Mouse (Mus musculus): Measurements from ENCODE around the gene Sfxn2.

Gene Sfxn2

DNA sequence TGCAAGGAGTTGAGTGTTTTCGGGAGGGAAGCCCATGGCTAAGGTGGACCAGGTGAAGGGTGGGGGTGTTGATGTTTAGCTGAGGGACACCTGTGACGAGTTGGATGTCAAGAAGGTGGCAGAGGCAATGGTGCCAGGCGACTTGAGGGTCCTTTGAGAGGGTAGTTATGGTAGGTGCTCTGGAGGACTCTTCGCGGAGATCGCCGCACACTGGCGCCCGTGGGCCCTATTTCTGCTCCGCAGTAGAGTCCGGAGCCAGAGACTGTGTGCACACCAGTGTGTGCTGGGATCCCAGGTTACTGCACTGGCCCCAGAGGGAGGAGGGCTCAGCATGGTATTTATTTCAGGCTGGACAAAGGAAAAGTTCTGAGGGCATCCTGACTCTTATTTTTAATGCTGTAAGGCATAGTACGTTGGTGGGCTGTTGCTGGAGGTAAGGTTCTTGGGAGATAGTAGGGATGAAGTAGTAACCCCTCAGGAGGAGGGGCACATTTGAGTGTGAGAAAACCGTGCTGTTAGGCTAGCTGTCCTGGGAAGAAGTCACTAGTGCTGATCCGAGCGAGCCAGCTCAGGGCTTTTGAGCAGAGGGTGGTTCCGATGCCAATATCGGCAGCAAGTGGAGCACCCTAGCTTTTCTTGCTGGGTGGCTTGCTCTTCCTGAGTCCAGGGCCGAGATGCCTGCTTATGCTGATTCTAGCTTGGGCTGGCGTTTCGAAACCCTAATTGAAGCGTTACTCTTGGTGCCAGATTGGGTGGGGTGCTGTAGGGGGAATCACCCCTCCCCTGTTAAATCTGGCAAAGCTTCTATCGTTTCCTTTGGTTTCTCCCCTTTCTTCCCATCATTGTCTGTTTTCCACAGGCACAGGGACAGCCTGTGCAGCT lies 26.5 kb downstream of the Sfxn2 start:
- peak; percentile 29 to 54 for DNase-seq

DNA sequence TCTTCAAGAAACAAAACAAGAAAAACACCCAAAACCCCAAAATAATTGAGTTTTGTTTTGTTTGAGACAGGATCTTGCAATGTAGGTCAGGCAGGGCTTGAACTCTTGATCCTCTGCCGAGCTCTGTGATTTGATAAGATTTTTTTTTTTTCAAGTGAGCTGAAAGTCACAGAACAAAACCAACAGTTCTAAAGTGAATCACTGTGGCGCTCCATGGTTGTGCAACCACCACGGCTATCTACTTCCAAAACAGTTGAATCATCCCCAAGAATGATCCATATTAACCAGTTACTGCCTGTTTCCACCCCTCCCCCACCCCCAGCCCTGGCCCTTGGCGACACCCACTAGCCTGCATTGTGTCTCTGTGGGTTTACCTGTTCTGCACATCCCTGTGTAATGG lies 27.2 kb downstream of the Sfxn2 start:
- peak in 1 of 2 experiments; percentile 35 for DNase-seq

- DNase-seq: peak; percentile 48 to 86
Observed at GRCm38 (mm10) chr19:46601491-46601890, 28.3 kb downstream of the Sfxn2 start.

GRCm38 (mm10) chr19:46602406-46602805 lies 29.2 kb downstream of the Sfxn2 start:
- DNase-seq: no peak

GRCm38 (mm10) chr19:46606718-46607117 lies 33.6 kb downstream of the Sfxn2 start:
- no peak for DNase-seq

DNA sequence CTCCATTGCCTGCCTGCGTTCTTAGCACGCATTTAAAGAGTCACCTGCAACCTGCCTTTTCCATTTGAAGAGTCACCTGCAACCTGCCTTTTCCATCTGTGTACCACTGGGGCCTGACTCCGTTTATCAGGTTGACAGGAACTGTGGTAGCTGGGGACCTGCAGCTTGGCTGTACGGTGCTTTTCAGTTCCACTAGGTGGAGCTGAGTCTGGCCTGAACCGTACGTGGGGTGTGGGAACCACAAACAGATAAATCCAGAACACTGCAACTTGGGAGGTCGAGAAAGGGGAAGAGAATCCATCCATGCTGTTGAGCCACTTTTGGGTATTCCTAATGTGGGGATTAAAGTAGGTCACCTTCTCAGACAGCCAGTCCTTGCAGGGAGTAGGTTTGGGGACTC lies 34.3 kb downstream of the Sfxn2 start:
- DNase-seq: peak; percentile 42 to 62

DNA sequence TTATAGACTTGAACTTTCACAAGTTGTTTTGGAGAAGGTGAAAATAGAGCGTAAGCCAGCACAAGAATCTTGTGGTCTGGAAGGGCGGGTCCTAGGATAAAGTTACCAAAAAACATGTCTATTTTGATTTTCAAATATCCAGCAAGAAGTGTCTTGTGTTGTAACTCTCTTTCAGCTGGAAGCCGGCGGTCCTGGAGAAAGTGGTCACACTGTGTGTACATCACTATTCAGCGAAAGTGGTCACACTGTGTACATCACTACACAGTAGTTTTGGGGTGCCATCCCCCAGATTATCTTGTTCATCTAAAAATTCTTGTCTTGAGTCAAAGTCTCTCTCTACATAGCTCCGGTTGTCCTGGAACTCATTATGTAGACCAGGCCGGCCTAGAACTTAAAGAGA lies 35.0 kb downstream of the Sfxn2 start:
- no peak for DNase-seq

- DNase-seq: no peak
Observed at GRCm38 (mm10) chr19:46616378-46616777, 43.2 kb downstream of the Sfxn2 start.

DNA sequence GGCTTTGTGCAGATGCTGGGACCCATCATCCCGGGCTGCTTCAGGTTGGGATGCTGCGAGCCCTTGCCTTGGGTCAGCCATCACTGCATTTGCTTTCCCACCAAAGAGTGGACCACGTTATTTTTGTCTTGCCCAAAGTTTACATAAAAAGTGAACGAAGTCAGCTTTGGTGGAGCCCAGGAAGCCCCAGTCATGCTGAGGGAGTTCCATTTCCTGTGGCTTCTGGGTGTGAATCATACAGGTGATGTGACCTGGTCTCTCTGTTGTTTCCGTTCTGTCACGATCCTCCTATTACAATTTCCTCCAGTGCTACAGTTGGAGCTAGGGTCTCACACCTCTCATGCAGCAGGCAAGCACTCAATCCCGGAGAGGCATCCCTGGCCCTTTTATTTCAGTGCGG lies 44.2 kb downstream of the Sfxn2 start:
- no peak for DNase-seq

GRCm38 (mm10) chr19:46618322-46618721 lies 45.2 kb downstream of the Sfxn2 start:
- no peak for DNase-seq

- peak in 1 of 2 experiments; percentile 51 for DNase-seq
Observed at GRCm38 (mm10) chr19:46619001-46619400, 45.8 kb downstream of the Sfxn2 start.

DNA sequence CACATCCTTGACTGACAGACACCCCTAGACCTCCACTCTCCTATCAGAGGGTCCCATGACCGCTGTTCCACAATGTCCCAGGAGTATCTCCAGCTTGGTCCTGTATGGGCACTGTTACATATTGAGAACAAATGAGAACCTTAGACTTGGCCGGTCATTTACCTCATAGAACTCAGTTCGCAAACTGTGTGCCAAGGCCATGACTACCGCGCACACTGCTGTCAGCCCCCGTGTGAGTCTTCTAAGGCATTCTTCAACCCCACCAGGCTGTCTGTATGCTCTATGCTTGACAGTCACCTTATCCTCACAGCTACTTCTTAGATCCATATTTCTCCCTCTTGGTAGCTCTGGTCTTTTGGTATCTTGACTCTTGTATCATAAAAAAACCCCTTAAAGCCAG lies 46.4 kb downstream of the Sfxn2 start:
- no peak for DNase-seq

- DNase-seq: peak in 1 of 2 experiments; percentile 30
Observed at GRCm38 (mm10) chr19:46620016-46620808, 47.0 kb downstream of the Sfxn2 start.

- peak in 1 of 2 experiments; percentile 44 for DNase-seq
Observed at GRCm38 (mm10) chr19:46621236-46622183, 48.3 kb downstream of the Sfxn2 start.

DNA sequence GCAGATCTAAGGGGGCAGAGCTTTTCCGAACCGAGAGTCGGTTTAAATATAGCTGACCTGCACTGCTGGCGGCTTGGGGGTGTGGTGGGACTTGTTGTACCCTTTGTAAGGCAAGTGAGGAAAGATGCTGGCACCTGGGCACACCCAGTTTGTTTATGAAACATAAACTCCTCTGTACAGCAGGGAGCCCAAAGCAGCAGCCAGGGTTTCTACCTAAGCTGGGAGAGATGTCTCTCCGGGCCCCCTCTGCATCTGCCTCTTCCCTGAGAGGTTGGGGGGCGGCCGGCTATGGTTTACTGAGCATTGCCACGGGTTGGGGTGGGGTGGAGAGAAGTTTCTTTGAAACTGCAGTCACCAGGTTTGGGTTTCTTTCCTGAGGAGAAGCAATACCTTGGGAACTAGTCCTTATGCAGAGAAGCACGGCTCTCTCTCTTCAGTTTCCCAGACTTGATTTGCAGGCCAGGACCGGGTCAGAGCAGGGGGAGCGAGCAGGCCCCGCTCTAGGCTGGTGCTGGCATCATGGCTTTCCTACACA lies 49.6 kb downstream of the Sfxn2 start:
- DNase-seq: peak in 1 of 2 experiments; percentile 36

- peak; percentile 44 to 66 for DNase-seq
Observed at GRCm38 (mm10) chr19:46623194-46623667, 50.1 kb downstream of the Sfxn2 start.

- peak; percentile 54 to 79 for DNase-seq
Observed at GRCm38 (mm10) chr19:46623790-46624772, 50.9 kb downstream of the Sfxn2 start.

DNA sequence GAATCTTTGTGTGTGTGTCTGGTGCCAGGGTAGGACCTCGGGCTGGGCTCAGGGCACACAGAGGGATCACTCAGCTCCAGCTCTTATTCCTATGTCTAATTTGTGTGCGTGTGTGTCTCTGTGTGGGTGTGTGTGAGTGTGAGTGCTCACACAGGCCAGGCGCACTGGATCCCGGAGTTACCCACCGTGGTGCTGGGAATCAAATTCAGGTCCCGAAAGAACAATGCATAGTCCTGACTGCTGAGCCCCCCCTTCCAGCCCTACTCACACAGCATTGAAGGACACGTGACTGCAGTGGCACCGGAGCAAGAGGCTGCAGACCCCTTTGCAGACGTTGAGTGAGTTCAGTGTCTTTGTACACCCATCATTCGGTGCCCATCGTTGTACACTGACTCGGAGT lies 51.9 kb downstream of the Sfxn2 start:
- DNase-seq: peak in 1 of 2 experiments; percentile 34

DNA sequence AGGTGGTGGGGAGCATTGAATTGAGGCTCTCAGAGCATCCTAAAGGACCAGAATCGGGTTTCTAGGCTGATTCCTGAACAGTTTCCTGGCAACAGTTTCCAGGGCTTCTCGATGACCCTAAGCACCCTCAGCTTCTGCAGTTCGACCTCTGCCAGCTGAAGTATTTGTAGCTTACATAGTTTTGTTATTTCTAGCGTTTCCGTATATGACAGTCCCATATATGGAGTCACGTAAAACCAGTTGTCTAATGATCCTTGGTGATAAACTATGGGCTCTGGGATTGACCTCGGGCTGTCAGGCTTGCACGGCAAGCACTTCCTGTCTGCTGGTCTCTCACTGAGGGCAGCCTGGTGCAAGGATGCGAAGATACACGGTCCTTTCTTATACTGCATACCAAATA lies 52.4 kb downstream of the Sfxn2 start:
- DNase-seq: peak in 1 of 2 experiments; percentile 45

- peak in 1 of 2 experiments; percentile 54 for DNase-seq
Observed at GRCm38 (mm10) chr19:46628403-46628802, 55.2 kb downstream of the Sfxn2 start.

DNA sequence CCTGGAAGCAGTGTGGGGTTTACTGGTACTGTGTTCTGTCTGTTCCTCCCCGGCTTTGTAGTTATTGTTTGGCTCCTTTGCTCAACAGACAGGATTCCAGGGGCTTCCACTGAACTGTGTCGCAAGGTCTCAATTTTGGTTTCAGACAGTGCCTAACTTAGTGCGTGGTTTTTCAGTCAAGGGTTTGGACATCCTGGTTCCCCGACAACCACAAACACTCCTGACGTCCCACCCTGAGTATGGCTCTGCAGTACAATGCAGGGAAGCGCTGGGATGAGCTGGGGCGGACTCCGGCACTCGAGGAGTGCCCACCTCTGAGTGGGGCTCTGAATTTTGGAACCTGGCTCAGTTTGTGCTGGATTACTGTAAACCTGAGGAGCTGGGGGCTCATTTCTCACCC lies 56.6 kb downstream of the Sfxn2 start:
- DNase-seq: no peak
